Mouse (Mus musculus) thymus, postnatal 4 days (tissue): ENCODE data around the gene Lad1.
A peak's percentile ranks its signal among the peaks of the same experiment; 100 is the strongest.

Source experiments
- DNase-seq: peaks from one replicate; pipeline ENCODE4 v3.0.0; 2021

Gene Lad1

GRCm38 (mm10) chr1:135810180-135810579 is 8.2 kb upstream of the Lad1 start:
- no peak for DNase-seq

- DNase-seq: peak; percentile 96
These were observed 7.3 kb upstream of the Lad1 start for GRCm38 (mm10) chr1:135811016-135811646.

GRCm38 (mm10) chr1:135812205-135812604 is 6.2 kb upstream of the Lad1 start:
- DNase-seq: no peak

GRCm38 (mm10) chr1:135812618-135813017 is 5.8 kb upstream of the Lad1 start:
- DNase-seq: no peak

GRCm38 (mm10) chr1:135813071-135813470 is 5.3 kb upstream of the Lad1 start:
- DNase-seq: no peak

- DNase-seq: peak; percentile 63
These were observed 4.6 kb upstream of the Lad1 start for GRCm38 (mm10) chr1:135813687-135814395.

- peak; percentile 51 for DNase-seq
These were observed 3.9 kb upstream of the Lad1 start for GRCm38 (mm10) chr1:135814531-135814930.

GRCm38 (mm10) chr1:135817595-135817994 is 803 bp upstream of the Lad1 start:
- DNase-seq: no peak

- DNase-seq: no peak
These were observed 1.7 kb downstream of the Lad1 start for GRCm38 (mm10) chr1:135820071-135820470.

GRCm38 (mm10) chr1:135820736-135821364 is 2.5 kb downstream of the Lad1 start:
- no peak for DNase-seq

- no peak for DNase-seq
These were observed 3.4 kb downstream of the Lad1 start for GRCm38 (mm10) chr1:135821780-135822179.

GRCm38 (mm10) chr1:135828918-135829317 is 10.5 kb downstream of the Lad1 start:
- DNase-seq: peak; percentile 66

- peak; percentile 64 for DNase-seq
These were observed 15.9 kb downstream of the Lad1 start for GRCm38 (mm10) chr1:135834206-135834859.

- DNase-seq: no peak
These were observed 16.6 kb downstream of the Lad1 start for GRCm38 (mm10) chr1:135834983-135835382.

GRCm38 (mm10) chr1:135835716-135836483 is 17.5 kb downstream of the Lad1 start, which contains the start of gene Tnnt2:
TSS of gene Tnnt2 (plus strand) at chr1:135836354.
- no peak for DNase-seq

- DNase-seq: no peak
These were observed 20.2 kb downstream of the Lad1 start for GRCm38 (mm10) chr1:135838626-135839025.

GRCm38 (mm10) chr1:135839065-135839464 is 20.7 kb downstream of the Lad1 start:
- no peak for DNase-seq

GRCm38 (mm10) chr1:135840675-135841395 is 22.4 kb downstream of the Lad1 start:
- no peak for DNase-seq

- no peak for DNase-seq
These were observed 25.3 kb downstream of the Lad1 start for GRCm38 (mm10) chr1:135843519-135844262.

- no peak for DNase-seq
These were observed 26.1 kb downstream of the Lad1 start for GRCm38 (mm10) chr1:135844481-135844880.

- DNase-seq: no peak
These were observed 28.2 kb downstream of the Lad1 start for GRCm38 (mm10) chr1:135846632-135847031.
